Mouse (Mus musculus) lung, embryonic 14.5 days (tissue): ENCODE data around the gene Gspt2. TPM values are rescaled to one million over a fixed set of nuclear protein-coding genes. Genes with fewer than 3 reads are reported as not detected.
"Not testable (repeated sequence)": the region's sequence is repeated elsewhere in the genome, so short reads cannot be mapped to it uniquely, and the experiment has no call there.

Experiments used
- ATAC-seq: fragments of 200-750 bp; cut with Nextera tagmentation; 2 replicates; pipeline ENCODE4 v1.8.0; 2017; ENCODE audit warnings: mild to moderate bottlenecking, moderate TSS enrichment, moderate library complexity; ENCODE audit not compliant: insufficient read depth
- DNase-seq: peaks from one replicate; pipeline ENCODE4 v3.0.0-alpha.2; 2015
- H3K27ac ChIP-seq: fragments of 300-500 bp; sonication (generic); 2 replicates; pipeline ENCODE4 v1.5.1; 2014; ENCODE audit warnings: low read depth, mild to moderate bottlenecking, moderate library complexity
- H3K27me3 ChIP-seq: fragments of 300-500 bp; sonication (generic); 2 replicates; pipeline ENCODE4 v1.6.1; 2014; ENCODE audit warnings: low read length, control low read depth; ENCODE audit not compliant: insufficient read depth
- H3K36me3 ChIP-seq: fragments of 300-500 bp; sonication (generic); 2 replicates; pipeline ENCODE4 v1.6.1; 2014; ENCODE audit warnings: control low read depth; ENCODE audit not compliant: insufficient read depth
- H3K4me1 ChIP-seq: fragments of 300-500 bp; sonication (generic); 2 replicates; pipeline ENCODE4 v1.6.1; 2014; ENCODE audit warnings: antibody characterized with exemption, control low read depth; ENCODE audit not compliant: insufficient read depth
- H3K4me2 ChIP-seq: fragments of 300-500 bp; sonication (generic); 2 replicates; pipeline ENCODE4 v1.6.1; 2014; ENCODE audit warnings: mild to moderate bottlenecking
- H3K4me3 ChIP-seq: fragments of 300-500 bp; sonication (generic); 2 replicates; pipeline ENCODE4 v1.5.1; 2014; ENCODE audit warnings: low read depth, low read length
- H3K9ac ChIP-seq: fragments of 300-500 bp; sonication (generic); 2 replicates; pipeline ENCODE4 v1.6.1; 2014
- H3K9me3 ChIP-seq: fragments of 300-500 bp; sonication (generic); 2 replicates; pipeline ENCODE4 v1.6.1; 2016; ENCODE audit warnings: low read depth, low read length, control low read depth
- CTCF ChIP-seq: IDR thresholded peaks from 2 replicates; pipeline ENCODE4 v1.5.1; 2016; ENCODE audit warnings: antibody characterized with exemption, low read depth
- WGBS: fragments of 180-500 bp; shearing (Covaris S2); extraction: QIAGEN DNeasy Blood & Tissue Kit; methylation state at CpG from one replicate; pipeline ENCODE4 v1.1.7; 2014; 5-methylcytosine and 5-hydroxymethylcytosine counted together
- polyA plus RNA-seq: library from polyadenylated mRNA; unstranded; fragments of >200 nt; fragmentation: Nextera tagmentation; extraction: Ambion mirVana; gene quantifications from 2 replicates; pipeline ENCODE4 v1.2.1, GENCODE M21; 2014

Gspt2 gene
- 2.5 and 2.7 TPM in 2 replicates for polyA plus RNA-seq

DNA sequence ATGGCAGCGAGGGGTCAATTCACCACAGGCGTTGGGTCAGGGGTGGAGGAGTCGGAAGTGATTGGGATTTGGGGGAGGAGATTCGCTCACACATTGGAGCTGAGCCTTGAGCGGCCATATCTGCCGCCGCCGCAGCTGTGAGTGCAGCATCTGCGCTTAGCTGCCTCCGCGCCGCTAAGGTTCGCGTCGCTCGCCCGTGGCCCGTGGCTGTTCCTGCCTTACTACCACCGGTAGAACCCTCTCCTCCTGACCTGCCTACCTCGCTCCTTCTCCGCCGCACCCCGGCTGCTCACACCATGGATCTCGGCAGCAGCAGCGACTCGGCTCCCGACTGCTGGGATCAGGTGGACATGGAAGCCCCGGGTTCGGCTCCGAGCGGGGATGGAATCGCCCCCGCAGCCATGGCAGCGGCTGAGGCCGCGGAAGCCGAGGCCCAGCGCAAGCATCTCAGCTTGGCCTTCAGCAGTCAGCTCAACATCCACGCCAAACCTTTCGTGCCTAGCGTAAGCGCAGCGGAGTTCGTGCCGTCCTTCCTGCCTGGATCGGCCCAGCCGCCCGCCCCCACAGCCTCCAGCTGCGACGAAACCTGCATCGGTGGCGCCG lies at the start of gene Gspt2:
Gspt2 (plus strand) TSS at position 109 of the 603 bp plus-strand sequence.
- peak; percentile 63 for DNase-seq
- ATAC-seq: peak; percentile 80
- Histone ChIP-seq H3K9me3 (no peaks in the 10 kb centered on the region), H3K27ac (no peak within 1 kb of the TSS), H3K4me1 (no peaks in the 10 kb centered on the region), H3K9ac (peak within 1 kb of the TSS; percentile 51), H3K27me3 (peaks cover 6% of the 10 kb centered on the region; the same call in 1 of the 2 replicates), H3K4me3 (peak within 1 kb of the TSS; percentile 52), H3K36me3 (no peaks in the 10 kb centered on the region), H3K4me2 (peak within 1 kb of the TSS; percentile 64)
- 12% methylated on average over 53 of the region's 53 CpGs for WGBS
- TF ChIP-seq CTCF: no peak

DNA sequence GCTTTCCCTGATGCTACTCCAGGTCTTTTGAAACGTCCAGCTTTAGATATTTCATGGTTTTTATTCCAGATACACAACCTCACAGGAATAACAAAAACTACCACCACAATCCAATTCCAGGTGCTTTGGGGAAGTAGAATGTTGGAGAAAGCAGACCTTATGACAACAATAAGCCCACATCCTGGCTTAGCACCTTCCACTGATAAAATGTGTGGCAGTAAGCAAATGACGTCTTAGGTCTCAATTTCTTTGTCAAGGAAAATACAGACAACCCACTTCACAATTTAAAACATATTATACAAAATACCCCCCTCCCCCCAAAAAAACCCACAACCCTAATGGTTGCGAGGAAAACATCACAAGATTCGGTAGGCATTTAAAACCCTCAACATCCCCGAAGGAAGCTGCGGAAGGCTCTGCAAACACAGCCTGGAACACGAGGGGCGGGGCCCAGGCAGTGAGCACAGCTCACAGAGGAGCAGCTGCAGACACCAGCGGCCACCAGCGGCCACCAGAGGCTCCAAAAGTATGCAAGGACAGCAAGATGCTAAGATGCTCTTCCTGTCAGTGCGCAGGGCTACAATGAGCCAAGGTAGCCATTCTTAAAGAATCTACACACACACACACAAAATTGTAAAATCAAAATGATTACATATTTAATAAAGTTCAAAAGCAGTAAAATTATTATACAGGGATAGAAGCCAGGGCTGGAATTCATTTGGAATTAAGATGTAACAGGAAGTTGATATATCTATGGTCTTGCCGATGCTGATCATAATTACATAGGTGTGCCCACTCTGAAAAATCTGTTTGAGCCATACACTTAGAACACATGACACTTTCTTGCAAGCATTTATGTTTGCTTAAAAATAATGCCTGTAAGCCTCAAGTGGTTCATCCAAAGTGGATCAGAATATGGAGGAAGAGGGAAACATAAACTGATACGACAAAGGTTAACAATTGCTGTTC lies 10.8 kb upstream of the Gspt2 start:
- Histone ChIP-seq H3K4me3 (no peak overlapping the region), H3K4me2 (peak overlapping the region; percentile 43; the same call in 1 of the 2 replicates), H3K27me3 (no peaks in the 10 kb centered on the region), H3K36me3 (no peaks in the 10 kb centered on the region), H3K4me1 (no peaks in the 10 kb centered on the region), H3K9ac (no peak overlapping the region), H3K27ac (no peak overlapping the region), H3K9me3 (no peaks in the 10 kb centered on the region)
- ATAC-seq (peak; percentile 89; the same call in 1 of the 2 replicates), DNase-seq (peak; percentile 74)
- 24% methylated on average over 13 of the region's 13 CpGs for WGBS
- TF ChIP-seq CTCF: peak; percentile 56

DNA sequence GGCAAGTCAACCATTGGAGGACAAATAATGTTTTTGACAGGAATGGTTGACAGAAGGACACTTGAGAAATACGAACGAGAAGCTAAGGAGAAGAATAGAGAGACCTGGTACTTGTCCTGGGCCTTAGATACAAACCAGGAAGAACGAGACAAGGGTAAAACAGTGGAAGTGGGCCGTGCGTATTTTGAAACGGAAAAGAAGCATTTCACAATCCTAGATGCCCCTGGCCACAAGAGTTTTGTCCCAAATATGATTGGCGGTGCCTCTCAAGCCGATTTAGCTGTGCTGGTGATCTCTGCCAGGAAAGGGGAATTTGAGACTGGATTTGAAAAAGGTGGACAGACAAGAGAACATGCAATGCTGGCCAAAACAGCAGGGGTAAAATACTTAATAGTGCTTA lies 1.0 kb downstream of the Gspt2 start:
- H3K4me2 ChIP-seq: peak overlapping the region; percentile 64
- no peaks in the 10 kb centered on the region for H3K36me3 ChIP-seq
- DNase-seq: no peak
- peaks cover 6% of the 10 kb centered on the region; the same call in 1 of the 2 replicates for H3K27me3 ChIP-seq
- 66% methylated on average over 8 of the region's 8 CpGs for WGBS
- ATAC-seq: no peak
- no peak for TF ChIP-seq CTCF
- peak overlapping the region; percentile 52 for H3K4me3 ChIP-seq
- H3K9me3 ChIP-seq: no peaks in the 10 kb centered on the region
- H3K4me1 ChIP-seq: no peaks in the 10 kb centered on the region
- no peak overlapping the region for H3K9ac ChIP-seq
- H3K27ac ChIP-seq: no peak overlapping the region

DNA sequence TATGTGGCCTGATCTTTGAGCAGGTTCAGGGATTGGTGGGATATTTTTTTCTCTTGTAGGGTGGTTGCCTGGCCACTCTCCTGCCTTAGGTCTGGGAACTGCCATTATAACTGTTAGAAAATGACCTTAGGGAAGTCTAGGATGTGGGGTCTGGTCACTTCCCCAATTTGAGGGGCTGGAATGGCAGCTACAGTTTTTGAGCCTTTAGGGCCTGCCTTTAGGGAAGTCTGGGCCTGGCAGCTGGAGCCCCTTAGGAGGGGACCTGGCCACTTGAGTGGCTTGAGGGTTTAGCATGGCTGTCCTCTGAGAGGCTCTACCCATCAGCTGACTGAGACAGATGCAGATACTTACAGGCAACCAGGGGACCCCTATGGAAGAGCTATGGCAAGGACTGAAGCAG lies 12.7 kb downstream of the Gspt2 start:
- no peak overlapping the region for H3K4me2 ChIP-seq
- no peaks in the 10 kb centered on the region for H3K27me3 ChIP-seq
- no peak for ATAC-seq
- H3K27ac ChIP-seq: no peak overlapping the region
- no peak for TF ChIP-seq CTCF
- H3K36me3 ChIP-seq: no peaks in the 10 kb centered on the region
- no peak overlapping the region for H3K4me3 ChIP-seq
- DNase-seq: no peak
- H3K4me1 ChIP-seq: no peaks in the 10 kb centered on the region
- H3K9ac ChIP-seq: no peak overlapping the region
- H3K9me3 ChIP-seq: no peaks in the 10 kb centered on the region

DNA sequence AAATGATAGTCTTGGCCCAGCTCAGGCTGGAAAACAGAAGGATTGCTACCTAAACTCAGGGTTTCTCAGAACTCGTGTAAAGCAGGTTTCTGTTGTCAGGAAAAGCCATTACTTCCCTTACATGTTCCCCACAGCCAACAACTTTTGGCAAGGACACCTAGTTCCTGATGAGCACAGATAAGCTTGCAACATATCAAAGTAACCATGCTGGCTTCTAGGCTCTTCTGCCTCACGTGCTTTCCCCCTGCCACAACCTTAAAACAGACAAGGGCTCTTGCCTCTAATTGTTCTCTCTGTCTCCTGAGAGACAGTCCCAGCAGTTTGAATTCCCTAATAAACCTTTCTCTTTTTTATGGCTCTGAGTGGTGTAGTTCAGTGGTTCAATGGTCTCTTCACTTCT lies 21.9 kb downstream of the Gspt2 start:
- H3K27me3 ChIP-seq: no peaks in the 10 kb centered on the region
- H3K4me1 ChIP-seq: no peaks in the 10 kb centered on the region
- no peak for TF ChIP-seq CTCF
- H3K27ac ChIP-seq: no peak overlapping the region
- no peaks in the 10 kb centered on the region for H3K36me3 ChIP-seq
- no peak for DNase-seq
- WGBS: 30% methylated on average over 2 of the region's 2 CpGs
- no peak for ATAC-seq
- no peak overlapping the region for H3K4me2 ChIP-seq
- H3K9ac ChIP-seq: no peak overlapping the region
- H3K9me3 ChIP-seq: no peaks in the 10 kb centered on the region
- H3K4me3 ChIP-seq: no peak overlapping the region

DNA sequence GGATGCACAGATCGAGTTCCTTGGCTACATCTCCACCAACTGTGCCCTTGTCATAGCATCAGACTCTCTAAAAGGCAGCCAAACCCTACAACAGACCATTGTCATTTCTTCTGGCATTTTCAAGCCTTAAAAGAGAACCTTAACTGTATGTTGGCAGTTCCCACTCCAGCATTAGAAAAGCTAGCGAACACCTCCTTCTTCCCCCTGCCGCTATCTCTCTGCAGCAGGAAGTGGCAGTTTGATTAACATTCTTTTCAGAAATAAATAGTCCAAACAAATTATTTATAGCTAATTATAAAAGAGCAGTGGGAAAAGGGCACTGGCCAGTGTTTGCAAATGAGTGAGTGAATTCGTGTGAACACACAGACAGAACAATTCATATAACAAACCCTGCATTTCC lies 34.9 kb downstream of the Gspt2 start:
- H3K36me3 ChIP-seq: no peaks in the 10 kb centered on the region
- no peaks in the 10 kb centered on the region for H3K27me3 ChIP-seq
- WGBS: 64% methylated on average over 4 of the region's 4 CpGs
- no peak overlapping the region for H3K9ac ChIP-seq
- no peak overlapping the region for H3K27ac ChIP-seq
- no peak for ATAC-seq
- H3K4me3 ChIP-seq: no peak overlapping the region
- H3K4me2 ChIP-seq: no peak overlapping the region
- TF ChIP-seq CTCF: no peak
- H3K4me1 ChIP-seq: no peaks in the 10 kb centered on the region
- no peaks in the 10 kb centered on the region for H3K9me3 ChIP-seq
- no peak for DNase-seq

DNA sequence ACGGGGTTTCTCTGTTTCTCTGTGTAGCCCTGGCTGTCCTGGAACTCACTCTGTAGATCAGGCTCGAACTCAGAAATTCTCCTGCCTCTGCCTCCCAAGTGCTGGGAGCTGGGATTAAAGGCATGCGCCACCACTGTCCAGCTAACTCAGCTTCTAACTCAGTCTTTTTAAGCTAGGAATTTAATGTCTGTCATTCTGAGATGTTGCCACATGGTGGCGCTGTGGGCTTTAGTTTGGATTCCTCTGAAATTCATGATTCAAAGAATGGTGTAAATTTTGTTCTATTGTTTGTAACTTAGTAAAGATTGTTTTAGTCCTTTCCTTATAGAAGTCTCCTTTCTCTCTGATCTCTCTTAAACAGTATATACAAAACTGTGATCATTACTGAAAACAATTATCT lies 39.1 kb downstream of the Gspt2 start:
- ATAC-seq: no peak
- TF ChIP-seq CTCF: peak; percentile 65
- H3K36me3 ChIP-seq: no peaks in the 10 kb centered on the region
- no peak overlapping the region for H3K27ac ChIP-seq
- H3K9me3 ChIP-seq: no peaks in the 10 kb centered on the region
- no peak overlapping the region for H3K9ac ChIP-seq
- no peaks in the 10 kb centered on the region for H3K27me3 ChIP-seq
- DNase-seq: peak; percentile 81
- no peak overlapping the region for H3K4me2 ChIP-seq
- 43% methylated on average over 4 of the region's 4 CpGs for WGBS
- H3K4me1 ChIP-seq: no peaks in the 10 kb centered on the region
- H3K4me3 ChIP-seq: no peak overlapping the region

DNA sequence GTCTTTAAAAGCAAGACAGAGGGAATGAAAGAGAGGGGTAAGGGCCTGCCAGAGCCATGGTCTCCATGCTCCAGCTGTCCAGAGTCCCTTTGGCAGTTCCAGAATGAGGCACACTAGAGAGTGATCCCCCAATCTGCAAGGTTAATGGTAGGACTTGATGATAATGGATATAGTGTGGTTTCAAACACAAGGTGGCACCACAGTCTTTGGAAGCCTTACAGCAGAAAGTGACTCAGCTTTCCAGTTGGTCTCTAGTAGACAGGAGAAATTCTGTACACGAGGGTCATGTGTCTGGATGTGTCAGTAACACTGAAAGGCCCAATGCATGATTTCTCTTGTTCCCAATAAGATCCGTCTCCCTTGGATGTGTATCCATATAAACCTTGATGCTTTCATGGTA lies 45.7 kb downstream of the Gspt2 start:
- not testable (repeated sequence) for H3K36me3 ChIP-seq, H3K4me1 ChIP-seq, ATAC-seq, H3K9ac ChIP-seq, DNase-seq, H3K27ac ChIP-seq, H3K27me3 ChIP-seq, H3K9me3 ChIP-seq, H3K4me2 ChIP-seq, H3K4me3 ChIP-seq
- no CpG with 5 or more reads among the region's 2 CpGs for WGBS

DNA sequence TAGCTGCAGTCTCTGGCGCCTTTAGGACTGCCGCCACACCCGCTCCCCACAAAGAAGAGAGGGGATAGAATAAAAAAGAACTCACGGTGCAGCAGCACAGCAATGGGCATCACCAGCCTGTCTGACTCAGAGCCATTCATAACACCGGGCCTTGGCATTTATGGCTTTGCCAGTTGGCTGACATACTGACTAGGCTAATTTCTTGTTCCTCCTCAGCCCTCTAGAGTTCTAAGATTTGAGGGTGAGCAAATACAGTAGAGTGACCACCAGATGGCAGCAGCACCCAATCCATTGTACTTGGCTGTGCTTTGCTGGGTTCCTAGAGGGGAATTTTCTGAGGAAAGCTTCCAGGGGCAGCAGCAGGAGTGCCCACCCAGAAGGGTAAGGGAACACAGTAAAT lies 53.7 kb downstream of the Gspt2 start:
- not testable (repeated sequence) for H3K4me1 ChIP-seq, H3K9me3 ChIP-seq, H3K4me2 ChIP-seq, H3K4me3 ChIP-seq, H3K27ac ChIP-seq, H3K27me3 ChIP-seq, H3K9ac ChIP-seq, DNase-seq, H3K36me3 ChIP-seq
- 88% methylated on average over 5 of the region's 5 CpGs for WGBS
- peak; percentile 71; the same call in 1 of the 2 replicates for ATAC-seq
